Mouse (Mus musculus): ENCODE results near the gene Gm11938.
"Not testable (repeated sequence)": the region's sequence is repeated elsewhere in the genome, so short reads cannot be mapped to it uniquely, and the experiment has no call there.

The Gm11938 gene

GRCm38 (mm10) chr11:99603208-99603607 is at the start of gene Gm11938:
Gene Gm11938, minus strand, starts transcription at chr11:99603308.
- DNase-seq = not testable (repeated sequence)

DNA sequence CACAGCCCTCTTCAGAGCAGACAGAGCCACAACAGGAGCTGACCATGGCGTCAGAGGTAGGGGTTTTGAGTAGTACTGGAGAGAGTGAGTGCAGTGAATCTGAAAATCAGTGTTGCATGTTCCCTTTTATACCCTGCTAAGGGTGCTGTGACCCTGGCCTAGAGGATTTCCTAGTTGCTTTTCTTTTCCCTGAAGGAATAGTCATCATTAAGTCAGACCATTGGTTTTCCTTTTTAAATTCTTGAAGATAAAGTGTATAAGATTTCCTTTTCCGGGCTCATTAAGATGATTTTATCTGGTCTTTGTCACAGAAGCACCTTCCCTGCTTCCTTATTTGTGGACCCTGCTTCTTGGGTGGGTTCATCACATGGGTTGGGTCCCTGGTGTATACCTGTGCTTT is 47.0 kb upstream of the Gm11938 start, which contains the start of gene Gm11555:
TSS of gene Gm11555 (minus strand) at position 101 of the 400 bp plus-strand sequence.
- no peak for DNase-seq

GRCm38 (mm10) chr11:99646444-99646843 is 43.3 kb upstream of the Gm11938 start:
- no peak for DNase-seq

GRCm38 (mm10) chr11:99644351-99644750 is 41.2 kb upstream of the Gm11938 start:
- no peak for DNase-seq

- DNase-seq = not testable (repeated sequence)
Measured at GRCm38 (mm10) chr11:99643635-99644139, 40.6 kb upstream of the Gm11938 start, which contains the start of gene Krtap4-7. Gene Krtap4-7, minus strand, starts transcription at chr11:99644089.

DNA sequence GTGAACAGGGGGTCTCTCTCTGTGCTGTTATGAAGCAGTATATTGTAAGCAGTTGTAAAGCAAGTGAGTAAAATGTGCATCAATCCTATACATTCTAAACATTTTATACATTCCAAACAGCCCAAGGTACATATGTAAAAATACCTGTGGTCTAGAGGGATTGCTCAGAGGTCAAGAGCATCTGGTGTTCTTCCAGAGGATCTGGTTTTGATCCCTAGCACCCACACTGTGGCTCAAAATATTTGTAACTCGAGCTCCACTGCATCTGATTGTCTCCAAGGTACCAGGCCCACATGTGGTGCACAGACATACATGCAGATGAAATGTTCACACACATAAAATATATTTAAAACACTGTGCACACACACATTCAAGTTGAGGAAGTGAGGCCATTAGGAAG is 37.8 kb upstream of the Gm11938 start:
- DNase-seq = no peak

GRCm38 (mm10) chr11:99637086-99637485 is 34.0 kb upstream of the Gm11938 start:
- DNase-seq = no peak

- DNase-seq = no peak
Measured at GRCm38 (mm10) chr11:99634653-99635134, 31.6 kb upstream of the Gm11938 start, which contains the start of gene Krtap4-2. Gene Krtap4-2, minus strand, starts transcription at chr11:99635084.

DNA sequence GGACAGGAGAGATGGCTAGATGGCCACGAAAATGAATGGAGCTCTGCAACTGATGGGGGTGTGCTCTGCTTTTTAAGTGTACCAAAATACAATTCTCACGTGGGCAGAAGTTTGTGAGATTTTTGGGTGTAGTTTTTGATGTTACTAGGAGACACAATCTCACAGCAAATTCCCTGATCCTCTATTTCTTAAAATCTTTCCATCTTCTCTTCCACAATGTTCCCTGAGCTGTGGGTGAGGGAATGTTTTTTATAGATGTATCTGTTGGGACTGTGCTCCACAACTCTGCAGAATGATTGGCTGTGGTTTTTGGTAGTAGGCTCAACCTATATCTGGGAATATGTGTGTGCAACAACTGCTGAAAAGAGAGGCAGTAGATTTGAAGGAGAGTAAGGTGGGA is 30.2 kb upstream of the Gm11938 start:
- no peak for DNase-seq

DNA sequence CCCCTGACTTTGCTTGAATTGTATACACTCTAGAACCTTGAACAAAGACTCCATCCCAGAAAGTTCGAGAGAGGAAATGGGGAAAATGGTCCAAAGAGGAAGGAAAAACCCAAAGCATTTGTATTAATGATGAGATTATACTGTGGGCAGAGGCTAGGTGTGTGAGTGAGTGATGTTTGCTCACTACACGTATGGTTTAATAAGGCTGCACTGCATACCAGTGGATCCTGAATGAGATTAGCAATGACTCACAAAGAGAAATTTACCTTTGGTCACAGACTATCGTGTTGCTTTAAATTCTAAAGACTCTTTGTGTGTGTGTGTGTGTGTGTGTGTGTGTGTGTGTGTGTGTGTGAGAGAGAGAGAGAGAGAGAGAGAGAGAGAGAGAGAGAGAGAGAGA is 27.8 kb upstream of the Gm11938 start:
- DNase-seq = no peak

DNA sequence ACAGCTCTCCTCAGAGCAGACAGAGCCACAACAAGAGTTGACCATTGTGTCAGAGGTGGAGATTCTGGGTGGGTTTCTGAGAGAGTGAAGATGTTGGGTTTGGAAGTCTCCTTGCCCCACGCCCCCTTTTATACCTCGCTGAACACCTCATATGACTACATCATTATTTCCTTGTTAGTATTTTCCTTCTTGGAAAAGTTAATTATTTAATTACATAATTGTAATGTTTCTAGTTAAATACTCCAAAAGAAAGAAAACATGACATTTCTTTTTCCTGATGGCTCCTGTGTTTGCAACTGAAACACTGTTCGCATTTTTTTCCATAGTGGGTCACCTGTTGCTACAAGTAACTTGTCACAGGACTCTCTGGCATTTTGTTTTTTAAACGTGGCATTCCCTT is 25.0 kb upstream of the Gm11938 start, which contains the start of gene Krtap4-1:
TSS of gene Krtap4-1 (minus strand) at position 101 of the 400 bp plus-strand sequence.
- DNase-seq = no peak

GRCm38 (mm10) chr11:99620335-99620734 is 17.2 kb upstream of the Gm11938 start, which contains the start of gene Gm11562:
Gene Gm11562, minus strand, starts transcription at chr11:99620435.
- no peak for DNase-seq

- no peak for DNase-seq
Measured at GRCm38 (mm10) chr11:99614796-99615363, 11.8 kb upstream of the Gm11938 start, which contains the start of gene Krtap2-4. Gene Krtap2-4, minus strand, starts transcription at chr11:99614846.

DNA sequence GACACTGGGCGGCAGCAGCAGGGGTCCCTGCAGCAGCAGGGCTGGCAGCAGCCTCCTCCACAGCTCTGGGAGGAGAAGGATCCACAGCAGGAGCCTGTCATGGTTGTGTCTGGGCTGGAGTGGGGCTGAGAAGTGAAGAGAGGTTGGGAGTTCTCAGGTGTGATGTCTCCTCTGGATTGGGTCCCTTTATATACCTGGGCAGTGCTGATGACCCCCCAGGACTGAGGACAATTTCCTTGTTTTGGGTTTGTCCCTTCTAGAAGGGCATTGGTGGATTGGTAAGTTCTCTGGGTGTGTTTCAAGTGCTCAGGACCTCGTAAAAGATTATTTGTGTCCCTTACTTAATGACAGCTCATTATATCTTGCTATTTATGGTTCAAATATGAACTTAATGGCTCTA is 7.0 kb upstream of the Gm11938 start, which contains the start of gene Gm11937:
TSS of gene Gm11937 (minus strand) at position 101 of the 400 bp plus-strand sequence.
- not testable (repeated sequence) for DNase-seq

- DNase-seq = no peak
Measured at GRCm38 (mm10) chr11:99609126-99609525, 6.0 kb upstream of the Gm11938 start.

DNA sequence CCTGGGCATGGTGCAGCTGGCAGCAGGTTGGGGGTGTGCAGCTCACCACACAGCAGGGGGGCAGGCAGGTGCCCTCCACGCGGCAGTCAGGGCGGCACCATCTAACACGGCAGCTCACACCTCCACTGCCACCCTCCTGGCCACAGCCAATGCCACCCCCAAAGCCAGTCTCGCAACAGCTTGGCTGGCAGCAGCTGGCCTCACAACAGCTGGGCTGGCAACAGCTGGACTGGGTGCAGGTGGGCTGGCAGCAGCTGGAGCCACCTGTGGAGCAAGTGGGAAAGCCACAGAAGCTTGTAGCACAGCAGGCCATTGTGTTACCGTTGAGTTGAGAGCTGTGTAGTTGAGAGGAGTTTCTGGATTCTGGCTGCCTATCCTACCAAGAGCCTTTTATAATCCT is 5.4 kb downstream of the Gm11938 start, which contains the start of gene Krtap9-3:
TSS of gene Krtap9-3 (minus strand) at position 364 of the 400 bp plus-strand sequence.
- not testable (repeated sequence) for DNase-seq

DNA sequence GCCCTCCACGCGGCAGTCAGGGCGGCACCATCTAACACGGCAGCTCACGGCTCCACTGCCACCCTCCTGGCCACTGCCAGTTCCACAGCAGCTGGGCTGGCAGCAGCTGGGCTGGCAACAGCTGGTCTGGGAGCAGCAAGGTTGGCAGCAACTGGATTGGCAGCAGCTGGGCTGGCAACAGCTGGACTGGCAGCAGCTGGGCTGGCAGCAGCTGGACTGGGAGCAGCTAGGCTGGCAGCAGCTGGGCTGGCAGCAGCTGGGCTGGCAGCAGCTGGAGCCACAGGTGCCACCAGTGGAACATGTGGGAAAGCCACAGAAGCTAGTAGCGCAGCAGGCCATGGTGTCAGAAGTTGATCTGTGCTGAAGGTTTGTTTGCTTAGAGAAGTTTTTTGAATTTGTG is 12.1 kb downstream of the Gm11938 start, which contains the start of gene Krtap1-3:
TSS of gene Krtap1-3 (minus strand) at position 359 of the 400 bp plus-strand sequence.
- DNase-seq = no peak

DNA sequence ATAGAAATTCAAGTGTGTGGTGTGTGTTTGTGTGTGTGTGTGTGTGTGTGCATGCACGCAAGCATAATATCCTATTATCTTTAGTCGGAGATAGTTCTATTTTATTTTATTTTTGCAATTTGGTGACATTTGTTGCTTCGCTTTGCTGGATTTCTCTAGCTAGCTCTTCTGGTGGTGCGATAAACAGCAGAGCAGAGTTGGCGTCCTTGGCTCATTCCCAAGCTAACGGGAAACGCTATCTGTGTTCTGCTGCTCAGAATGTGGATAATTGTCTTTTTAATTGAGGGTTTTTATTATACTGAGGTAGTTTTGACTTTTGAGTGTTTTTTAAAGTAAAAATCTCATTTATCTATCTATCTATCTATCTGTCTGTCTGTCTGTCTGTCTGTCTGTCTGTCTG is 18.0 kb downstream of the Gm11938 start:
- DNase-seq = no peak

DNA sequence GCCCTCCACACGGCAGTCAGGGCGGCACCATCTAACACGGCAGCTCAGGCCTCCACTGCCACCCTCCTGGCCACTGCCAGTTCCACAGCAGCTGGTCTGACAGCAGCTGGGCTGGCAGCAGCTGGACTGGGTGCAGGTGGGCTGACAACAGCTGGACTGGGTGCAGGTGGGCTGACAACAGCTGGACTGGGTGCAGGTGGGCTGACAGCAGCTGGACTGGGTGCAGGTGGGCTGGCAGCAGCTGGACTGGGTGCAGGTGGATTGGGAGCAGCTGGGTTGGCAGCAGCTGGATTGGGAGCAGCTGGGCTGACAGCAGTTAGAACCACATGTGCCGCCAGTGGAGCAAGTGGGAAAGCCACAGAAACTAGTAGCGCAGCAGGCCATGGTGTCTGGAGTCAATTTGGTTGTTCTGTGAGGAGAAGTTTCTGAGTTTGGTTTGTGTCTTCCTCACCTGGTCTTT is 19.8 kb downstream of the Gm11938 start, which contains the start of gene Krtap1-4:
TSS of gene Krtap1-4 (minus strand) at position 410 of the 460 bp plus-strand sequence.
- no peak for DNase-seq

- no peak for DNase-seq
Measured at GRCm38 (mm10) chr11:99581564-99581963, 21.5 kb downstream of the Gm11938 start.

DNA sequence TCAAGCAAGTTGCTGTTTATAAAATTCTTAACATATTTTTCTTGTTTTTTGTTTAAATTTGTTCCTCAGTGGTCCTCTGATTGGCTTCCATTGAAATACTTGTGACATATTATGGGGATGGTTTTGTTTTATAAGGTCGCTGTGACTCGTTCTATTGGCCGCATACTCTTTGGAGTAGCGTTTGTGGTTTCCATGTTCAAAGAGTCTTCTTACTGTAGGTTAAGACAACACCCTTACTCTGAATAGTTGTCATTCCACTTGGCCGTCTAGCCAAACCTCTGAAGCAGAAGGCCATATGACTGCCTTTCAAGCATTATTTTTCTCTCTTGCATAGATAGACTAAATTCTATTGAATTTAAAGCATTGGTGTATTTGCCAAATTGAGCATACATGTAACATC is 22.1 kb downstream of the Gm11938 start:
- no peak for DNase-seq

DNA sequence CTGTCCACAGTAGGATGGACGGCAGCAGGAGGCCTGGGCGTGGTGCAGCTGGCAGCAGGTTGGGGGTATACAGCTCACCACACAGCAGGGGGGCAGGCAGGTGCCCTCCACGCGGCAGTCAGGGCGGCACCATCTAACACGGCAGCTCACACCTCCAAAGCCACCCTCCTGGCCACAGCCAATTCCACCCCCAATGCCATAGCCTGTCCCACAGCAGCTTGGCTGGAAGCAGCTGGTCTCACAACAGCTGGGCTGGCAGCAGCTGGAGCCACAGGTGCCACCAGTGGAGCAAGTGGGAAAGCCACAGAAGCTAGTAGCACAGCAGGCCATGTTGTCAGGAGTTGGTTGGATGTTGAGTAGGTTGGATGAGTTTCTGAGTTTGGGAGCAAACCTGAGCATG is 22.5 kb downstream of the Gm11938 start, which contains the start of gene Krtap1-5:
TSS of gene Krtap1-5 (minus strand) at position 381 of the 400 bp plus-strand sequence.
- no peak for DNase-seq

DNA sequence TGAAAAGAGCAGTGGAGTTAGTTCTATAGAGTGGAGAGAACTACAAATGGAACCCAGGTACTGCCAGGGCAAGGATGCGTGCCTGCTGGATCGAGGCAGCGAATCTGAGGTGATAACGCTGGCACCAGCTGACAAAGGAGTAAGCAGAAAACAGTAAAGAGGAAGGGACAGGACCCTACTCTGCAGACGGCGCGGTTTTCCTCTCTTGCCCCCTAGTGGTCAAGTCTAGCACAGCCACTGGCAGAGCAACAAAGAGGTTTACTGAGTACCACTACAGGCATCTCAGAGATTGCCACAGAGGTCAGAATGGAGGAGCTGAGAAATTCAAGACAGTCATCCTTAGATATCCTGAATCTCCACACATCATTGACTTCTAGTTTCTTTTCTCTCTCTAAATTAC is 29.0 kb downstream of the Gm11938 start:
- DNase-seq = peak; percentile 70

GRCm38 (mm10) chr11:99573164-99573563 is 29.9 kb downstream of the Gm11938 start:
- no peak for DNase-seq
